Mouse (Mus musculus) ES-E14 (cell line): ENCODE data around the gene Pramef6. TPM values are rescaled to one million over a fixed set of nuclear protein-coding genes. Genes with fewer than 3 reads are reported as not detected.
"Not testable (repeated sequence)": the region's sequence is repeated elsewhere in the genome, so short reads cannot be mapped to it uniquely, and the experiment has no call there.

Experiments
- DNase-seq: peaks from one replicate; pipeline ENCODE4 v3.0.0-alpha.2; 2013; ENCODE audit warnings: low read depth, low spot score
- H3K27ac ChIP-seq: 2 replicates; pipeline ENCODE4 v1.5.1; 2012; ENCODE audit warnings: low read depth, mild to moderate bottlenecking, low read length, moderate library complexity, mixed read lengths; ENCODE audit not compliant: poor library complexity, insufficient read depth, severe bottlenecking
- H3K36me3 ChIP-seq: 2 replicates; pipeline ENCODE4 v1.6.1; 2012; ENCODE audit warnings: mild to moderate bottlenecking, low read length, moderate library complexity, mixed read lengths; ENCODE audit not compliant: control insufficient read depth, poor library complexity, insufficient read depth, severe bottlenecking
- H3K4me1 ChIP-seq, 2 experiments: fragments of 150-350 bp in 1 of 2; sonication (generic) in 1 of 2; 2 replicates each; pipeline ENCODE4 v1.6.1; 2012; ENCODE audit warnings: low read length in 2 of 2, mild to moderate bottlenecking in 1 of 2, mixed read lengths in 1 of 2; ENCODE audit not compliant: control insufficient read depth in 2 of 2, insufficient read depth in 2 of 2, poor library complexity in 1 of 2
- H3K4me3 ChIP-seq, 2 experiments: fragments of 150-350 bp in 1 of 2; sonication (generic) in 1 of 2; 2 replicates each; pipeline ENCODE4 v1.5.1; 2012; ENCODE audit warnings: low read length in 2 of 2, low read depth in 1 of 2, mild to moderate bottlenecking in 1 of 2, mixed read lengths in 1 of 2; ENCODE audit not compliant: insufficient read depth in 1 of 2, poor library complexity in 1 of 2, severe bottlenecking in 1 of 2
- H3K9ac ChIP-seq: 2 replicates; pipeline ENCODE4 v1.6.1; 2012; ENCODE audit warnings: low read depth, mild to moderate bottlenecking, low read length, mixed read lengths; ENCODE audit not compliant: poor library complexity, insufficient read depth, severe bottlenecking
- H3K9me3 ChIP-seq: fragments of 150-350 bp; sonication (generic); 2 replicates; pipeline ENCODE4 v1.6.1; 2012; ENCODE audit warnings: low read depth, mild to moderate bottlenecking, low read length; ENCODE audit not compliant: control insufficient read depth, insufficient read depth
- in situ Hi-C, 2 experiments: fragments of 600-800 bp; cut with MboI; formaldehyde crosslinking; loops; one replicate each; pipeline ENCODE4 v1.15.1; 2025; ENCODE audit warnings: low sequenced_read_pairs in 2 of 2, inconsistent platforms in 1 of 2; ENCODE audit not compliant: unreplicated experiment in 2 of 2
- total RNA-seq: library from RNA; depleted of rRNA; stranded (reverse); fragments of 300-350 nt; gene quantifications from 2 replicates; pipeline ENCODE4 v1.2.3, GENCODE M21; 2012; rRNA removed

The Pramef6 gene
- 0.69 and 1.1 TPM in 2 replicates for total RNA-seq

DNA sequence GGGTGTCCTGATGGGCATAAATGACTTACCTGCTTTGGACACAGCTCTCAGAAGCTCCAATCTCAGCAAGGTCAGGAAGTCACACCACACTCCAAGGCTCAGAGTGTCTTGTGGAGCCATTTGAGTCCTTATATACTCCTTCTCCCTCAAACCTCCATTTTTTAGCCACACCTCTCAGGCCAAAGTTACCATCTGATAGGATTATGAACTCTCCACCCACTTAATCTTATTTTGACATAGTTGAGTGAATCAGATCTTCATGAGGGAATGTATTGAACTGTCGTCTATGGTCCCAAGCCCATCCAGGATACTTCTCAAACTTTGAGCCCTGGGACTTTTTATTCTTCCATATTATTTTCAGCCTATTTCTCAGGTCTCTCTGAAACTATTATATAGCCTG lies at the start of gene Pramef6:
Pramef6 (minus strand) TSS at position 101 of the 400 bp plus-strand sequence.
- DNase-seq, H3K4me1 ChIP-seq, H3K4me3 ChIP-seq, H3K9me3 ChIP-seq, H3K27ac ChIP-seq, in situ Hi-C loops, H3K9ac ChIP-seq, H3K36me3 ChIP-seq: not testable (repeated sequence)

DNA sequence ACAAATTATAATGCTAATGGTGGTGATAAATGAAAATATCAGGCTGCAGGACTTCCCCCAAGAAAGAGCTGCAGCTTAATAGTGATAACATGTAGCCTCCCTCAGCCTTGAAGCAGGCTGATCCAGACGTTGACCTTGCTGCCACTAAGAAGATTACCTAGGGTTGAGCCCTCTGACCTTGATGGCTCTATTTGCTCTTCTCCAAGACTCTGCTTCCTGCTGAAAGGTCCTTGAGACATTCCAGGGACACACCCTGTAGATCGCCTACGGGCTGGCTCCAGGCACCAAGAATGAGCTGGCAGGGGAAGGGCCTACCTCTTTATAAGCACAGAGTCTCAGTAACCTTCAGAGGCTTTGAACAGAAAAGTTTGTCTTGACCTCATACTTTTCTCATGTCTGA lies 5.8 kb downstream of the Pramef6 start:
- H3K4me3 ChIP-seq, H3K4me1 ChIP-seq, in situ Hi-C loops, H3K9ac ChIP-seq, H3K36me3 ChIP-seq, H3K27ac ChIP-seq, H3K9me3 ChIP-seq: not testable (repeated sequence)
- DNase-seq = peak; percentile 4

DNA sequence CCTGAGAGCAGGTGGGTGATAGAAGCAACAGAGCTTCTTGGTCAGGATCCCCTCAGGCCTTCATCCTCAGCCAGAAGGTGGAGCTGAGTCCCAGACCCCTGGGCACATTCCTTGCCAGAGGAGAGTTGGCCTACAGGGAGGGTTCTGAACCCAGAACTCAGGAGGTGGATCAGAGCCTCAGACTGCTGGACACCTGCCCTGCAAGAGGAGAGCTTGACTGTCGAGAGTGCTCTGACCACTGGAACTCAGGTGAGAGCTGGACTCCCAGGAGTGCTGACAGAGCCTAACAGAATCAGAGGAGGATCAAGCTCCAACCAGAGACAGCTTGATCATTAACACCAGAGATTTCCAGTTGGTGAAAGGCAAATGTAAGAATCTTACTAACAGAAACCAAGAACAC lies 17.8 kb downstream of the Pramef6 start:
- H3K4me1 ChIP-seq, H3K36me3 ChIP-seq, H3K27ac ChIP-seq, in situ Hi-C loops, H3K4me3 ChIP-seq, H3K9me3 ChIP-seq, DNase-seq, H3K9ac ChIP-seq: not testable (repeated sequence)

DNA sequence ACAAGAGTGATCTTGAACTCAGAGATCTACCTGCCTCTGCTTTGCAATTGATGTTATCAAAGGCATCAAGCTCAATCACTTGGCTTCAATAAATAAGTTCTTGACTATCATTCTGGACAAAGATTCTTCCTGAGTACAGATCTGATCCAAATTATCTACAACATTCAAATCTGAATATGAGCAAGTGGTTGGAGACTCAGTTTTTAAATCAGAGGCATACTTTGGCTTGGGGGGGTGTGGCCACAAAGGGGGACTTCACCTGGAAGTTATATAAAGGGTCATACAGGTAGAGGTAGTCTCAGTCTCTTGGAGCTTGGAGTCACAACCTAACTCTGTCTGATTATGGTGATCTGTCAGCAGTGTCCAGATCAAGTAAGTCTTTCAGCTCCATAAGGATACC lies 54.0 kb downstream of the Pramef6 start, which contains the start of gene Gm13103:
Gm13103 (plus strand) TSS at position 301 of the 400 bp plus-strand sequence.
- H3K9ac ChIP-seq, DNase-seq, H3K9me3 ChIP-seq, H3K27ac ChIP-seq, H3K36me3 ChIP-seq, H3K4me3 ChIP-seq, H3K4me1 ChIP-seq, in situ Hi-C loops: not testable (repeated sequence)

Other genes starting within 250 kb of the Pramef6 start
- gene Gm13088, start 243.1 kb downstream of the Pramef6 start, total RNA-seq = not detected in 2 replicates
- gene Gm13089, start 197.7 kb downstream of the Pramef6 start, total RNA-seq = not detected in 2 replicates
- gene Gm13078, start 180.9 kb downstream of the Pramef6 start, total RNA-seq = 0.90 and 1.2 TPM in 2 replicates
- gene Gm13023, start 111.0 kb downstream of the Pramef6 start, total RNA-seq = not detected in 2 replicates
- not detected in 2 replicates for gene Gm13084, start 84.3 kb downstream of the Pramef6 start, total RNA-seq
- gene Gm13103, start 53.9 kb downstream of the Pramef6 start, total RNA-seq = not detected in 2 replicates
- gene Pramef25, start 50.6 kb upstream of the Pramef6 start, total RNA-seq = 5.1 and 5.7 TPM in 2 replicates
- 0.26 and 0.27 TPM in 2 replicates for gene Gm13101, start 66.6 kb upstream of the Pramef6 start, total RNA-seq
- gene Pramef17, start 94.0 kb upstream of the Pramef6 start, total RNA-seq = 0.26 and 1.1 TPM in 2 replicates
- gene Pramel4, start 158.7 kb upstream of the Pramef6 start, total RNA-seq = not detected in 2 replicates
- not detected in 2 replicates for gene Gm13102, start 206.1 kb upstream of the Pramef6 start, total RNA-seq